Mouse (Mus musculus) adipocyte (in vitro differentiated cells): Measurements from ENCODE around the gene Map3k4.
"Not testable (repeated sequence)": the region's sequence is repeated elsewhere in the genome, so short reads cannot be mapped to it uniquely, and the experiment has no call there.

Experiments used
- DNase-seq: peaks from one replicate; pipeline ENCODE4 v3.0.0-alpha.2; 2016; ENCODE audit warnings: low spot score

The Map3k4 gene

DNA sequence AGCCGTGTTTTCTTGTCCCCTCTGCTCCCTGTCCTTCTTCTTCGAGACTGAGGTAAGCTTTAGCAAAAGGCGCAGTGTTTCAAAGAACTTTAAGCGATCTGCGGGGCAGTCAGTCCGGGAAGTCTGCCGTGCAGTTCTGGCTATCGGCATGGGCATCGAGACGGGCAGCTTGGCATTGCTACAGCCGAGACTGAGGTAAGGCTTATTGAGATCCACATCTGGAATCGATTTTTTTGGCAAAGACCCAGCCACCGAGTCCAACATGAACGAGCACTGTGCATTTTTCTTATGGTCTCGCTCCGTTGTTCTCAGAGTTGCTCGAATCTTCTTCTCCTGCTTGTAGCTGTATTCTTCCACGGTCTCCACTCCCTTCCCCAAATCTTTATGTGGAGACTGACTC is 46.8 kb downstream of the Map3k4 start:
- DNase-seq, result no peak

DNA sequence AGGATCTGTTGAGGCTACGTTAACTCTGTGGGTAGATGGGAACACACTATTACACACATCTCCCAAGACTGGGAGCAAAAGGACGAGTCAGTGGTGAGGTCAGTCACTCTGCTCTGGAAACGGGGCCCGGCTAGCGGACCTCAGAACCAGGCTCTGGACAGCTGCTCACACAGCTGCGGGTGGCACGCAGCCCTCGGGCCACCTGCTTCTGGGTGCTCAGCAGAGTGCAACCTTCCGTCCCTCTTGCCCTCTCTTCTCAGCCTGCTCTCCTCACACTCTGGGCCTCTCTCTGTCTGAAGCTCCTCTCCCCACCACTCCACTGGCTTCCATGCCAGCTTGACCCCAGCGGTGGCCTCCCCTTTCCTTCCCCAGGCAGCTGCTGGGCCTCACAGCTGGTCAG is 50.1 kb downstream of the Map3k4 start:
- no peak for DNase-seq

DNA sequence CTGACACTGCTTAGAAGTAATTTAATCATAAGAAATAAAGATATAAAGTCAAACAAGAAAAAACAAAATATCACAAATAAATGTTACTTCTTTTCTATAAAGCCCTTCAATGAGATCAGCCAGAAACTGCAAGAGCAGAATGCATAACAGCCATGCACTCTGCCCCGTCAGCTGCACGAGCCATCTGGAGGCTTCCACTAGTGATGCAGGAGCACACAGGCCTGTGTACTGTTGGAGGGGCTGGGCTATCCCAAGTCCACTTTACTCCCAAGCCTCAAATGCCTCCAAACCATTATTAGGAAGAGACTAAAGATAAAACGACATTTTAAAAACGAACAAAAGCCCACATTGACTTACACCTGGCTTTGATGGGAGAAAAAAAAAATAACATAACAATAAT is 50.5 kb downstream of the Map3k4 start:
- DNase-seq, result no peak

DNA sequence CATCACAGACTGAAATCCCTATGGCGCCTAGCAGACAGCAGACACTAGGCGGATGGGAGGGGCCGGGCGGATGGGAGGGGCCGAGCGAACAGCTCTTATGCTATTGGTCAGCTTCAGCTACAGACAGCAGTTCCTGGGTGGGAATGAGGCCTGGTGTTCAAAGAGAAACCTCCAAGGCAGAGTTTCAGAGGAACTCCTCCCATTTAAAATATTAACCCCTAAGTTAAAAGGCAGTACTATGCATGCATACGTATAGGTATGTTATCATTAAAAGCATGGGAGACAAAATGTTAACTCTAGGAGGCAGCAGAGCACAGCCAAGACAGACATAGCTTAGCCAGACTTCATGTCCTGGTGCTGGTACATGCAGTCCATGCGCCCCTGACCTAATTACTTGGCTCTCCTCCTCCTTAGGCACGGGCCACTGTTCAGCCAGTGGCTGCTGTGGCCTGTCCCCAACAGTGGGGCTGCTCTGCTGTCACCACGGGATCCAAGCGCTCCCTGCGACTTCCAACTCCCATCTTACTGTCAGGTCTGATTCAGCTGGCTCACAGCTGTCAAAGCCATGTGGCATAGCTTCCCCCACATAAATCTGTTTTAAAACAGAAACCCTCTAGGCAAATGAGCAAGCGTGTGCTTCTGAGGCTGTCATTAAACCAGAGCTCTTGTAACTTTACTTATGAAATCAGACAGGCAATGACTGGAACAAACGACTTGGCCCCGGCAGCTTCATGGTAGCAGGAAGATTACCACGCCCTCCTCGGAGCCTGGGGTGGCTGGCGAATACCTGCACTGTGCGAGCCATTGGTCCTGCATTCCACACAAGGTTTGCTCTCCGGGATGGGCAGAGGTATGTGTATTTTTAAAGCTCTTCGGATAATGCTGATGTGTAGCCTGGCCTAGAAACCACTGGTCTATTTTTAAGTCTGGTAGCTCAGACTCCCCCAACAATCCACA is 52.3 kb downstream of the Map3k4 start:
- peak; percentile 70 for DNase-seq

DNA sequence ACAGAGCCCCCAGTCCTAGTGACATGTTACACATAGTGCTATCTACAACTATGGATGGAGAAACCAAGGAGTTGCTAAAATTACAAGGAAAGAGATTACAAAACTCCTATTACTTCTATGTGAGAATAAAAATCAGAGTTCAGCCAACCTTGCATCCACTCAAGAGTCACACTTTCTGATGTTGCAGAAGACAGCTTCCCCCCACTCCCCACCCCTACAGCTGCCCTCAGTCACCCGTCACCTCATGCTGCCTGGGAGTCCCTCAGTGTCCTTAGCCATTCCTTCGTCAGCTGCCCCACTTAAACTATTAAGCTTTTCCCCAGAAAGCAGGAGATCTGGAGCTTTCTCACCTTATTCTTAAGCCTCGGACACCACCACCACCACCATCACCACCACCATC is 54.3 kb downstream of the Map3k4 start:
- DNase-seq, result no peak

DNA sequence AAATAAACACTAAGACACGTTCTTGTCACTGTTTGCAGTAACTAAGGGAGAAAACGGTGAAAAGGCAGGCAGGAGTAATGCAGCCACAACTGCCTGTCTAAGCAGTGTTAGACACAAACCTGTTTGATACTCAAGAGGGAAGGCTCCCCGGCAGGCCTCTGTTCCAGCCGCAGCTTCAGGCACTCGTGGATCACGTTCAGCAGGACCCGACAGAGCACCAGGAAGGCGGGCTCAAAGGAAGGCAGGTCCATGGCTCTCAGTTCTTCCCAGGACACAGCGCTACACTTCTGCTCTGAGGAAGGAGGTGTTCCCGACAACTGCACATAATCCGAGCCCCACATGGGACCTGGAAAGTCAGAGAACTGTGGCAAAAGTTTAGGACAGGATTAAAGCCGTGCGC is 54.8 kb downstream of the Map3k4 start:
- no peak for DNase-seq

DNA sequence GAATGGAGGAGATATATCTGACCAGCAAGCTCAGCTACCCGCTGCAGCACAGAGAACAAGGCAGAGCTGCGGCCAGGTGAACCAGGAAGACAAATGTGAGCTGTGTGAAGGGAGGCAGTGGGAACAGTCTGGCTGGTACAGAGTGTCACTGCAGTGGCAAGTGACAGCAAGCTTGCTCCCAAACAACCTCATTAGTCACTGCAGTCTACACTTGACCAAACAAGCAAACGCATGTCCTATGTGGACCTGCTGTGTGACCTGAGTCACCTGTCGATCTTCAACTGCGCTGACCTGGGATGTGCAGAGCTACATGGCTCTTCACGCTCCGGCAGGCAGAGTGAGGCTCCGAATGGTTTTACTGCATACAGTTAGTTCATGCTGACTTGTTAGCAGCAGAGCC is 55.7 kb downstream of the Map3k4 start:
- DNase-seq, result no peak

DNA sequence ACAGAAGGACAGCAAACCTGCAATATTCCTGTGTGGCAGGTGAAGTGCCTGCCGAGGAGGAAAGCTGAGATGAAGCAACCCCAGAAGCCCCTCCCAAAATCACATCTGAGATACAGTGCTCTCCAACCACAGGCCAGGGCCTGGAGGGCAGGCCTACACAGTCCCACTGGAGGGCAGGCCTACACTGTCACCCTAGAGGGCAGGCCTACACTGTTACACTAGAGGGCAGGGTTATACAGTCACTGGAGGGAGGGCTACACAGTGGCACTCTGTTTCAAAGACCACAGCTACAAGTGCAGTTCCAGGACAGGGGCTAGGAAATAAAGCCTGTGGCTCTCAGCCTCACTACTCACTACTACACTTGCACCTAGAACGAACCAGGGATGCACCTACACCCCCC is 56.7 kb downstream of the Map3k4 start:
- peak; percentile 12 for DNase-seq

DNA sequence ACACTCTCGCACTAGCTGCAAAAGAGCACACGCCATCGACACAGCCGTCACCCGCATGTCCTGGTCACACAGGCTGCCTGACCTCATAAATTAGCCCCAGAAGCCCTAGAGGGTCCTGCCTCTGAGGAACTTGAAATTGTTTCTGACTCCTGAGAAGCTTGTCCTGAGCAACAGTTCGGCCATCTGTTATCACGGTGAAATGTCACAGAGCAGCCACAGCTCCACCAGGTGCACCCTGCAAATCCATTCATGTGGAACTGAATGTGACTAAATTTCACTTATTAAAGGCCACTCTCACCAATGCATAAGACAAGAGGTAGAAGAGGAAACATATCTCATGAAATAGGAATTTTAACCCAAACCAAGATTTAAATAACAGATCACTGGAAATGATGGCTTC is 57.2 kb downstream of the Map3k4 start:
- no peak for DNase-seq

DNA sequence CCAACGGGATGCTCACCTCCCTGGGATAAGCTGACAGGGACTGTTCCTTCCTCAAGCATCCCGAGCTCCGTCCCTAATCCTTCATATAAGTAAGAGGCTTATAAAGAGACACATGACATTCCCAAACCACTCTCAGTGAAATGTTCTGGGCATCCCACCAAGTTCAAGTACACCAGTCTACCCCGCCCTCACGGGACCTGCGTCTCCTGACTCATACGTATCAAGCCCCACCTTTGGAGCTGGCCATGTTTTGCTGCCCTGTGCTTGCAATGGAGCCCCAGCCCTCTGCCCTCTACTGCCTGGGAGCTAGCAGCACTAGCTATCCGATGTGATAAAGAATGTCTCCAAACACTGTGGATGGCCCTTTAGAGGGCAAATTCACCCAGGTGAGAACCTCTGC is 58.6 kb downstream of the Map3k4 start:
- no peak for DNase-seq

DNA sequence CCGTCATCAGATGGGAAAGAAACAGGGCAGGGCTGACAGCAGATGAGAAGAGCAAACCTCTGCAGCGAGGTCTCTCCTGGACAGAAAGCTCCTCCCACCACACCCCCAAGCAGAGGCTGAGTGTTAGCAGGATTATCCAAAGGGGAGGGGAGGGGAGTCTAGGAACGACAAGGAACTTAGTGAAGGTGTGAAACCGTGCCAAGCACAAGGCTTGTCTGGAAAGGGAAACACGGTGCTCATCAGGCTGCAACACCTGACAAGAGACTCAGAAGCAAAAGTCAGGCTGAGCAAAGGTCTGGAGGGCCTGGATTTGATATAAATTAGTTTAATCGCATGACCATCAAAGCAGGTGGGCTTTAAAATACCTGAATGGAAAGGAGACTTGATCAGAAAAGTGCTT is 60.1 kb downstream of the Map3k4 start:
- no peak for DNase-seq

DNA sequence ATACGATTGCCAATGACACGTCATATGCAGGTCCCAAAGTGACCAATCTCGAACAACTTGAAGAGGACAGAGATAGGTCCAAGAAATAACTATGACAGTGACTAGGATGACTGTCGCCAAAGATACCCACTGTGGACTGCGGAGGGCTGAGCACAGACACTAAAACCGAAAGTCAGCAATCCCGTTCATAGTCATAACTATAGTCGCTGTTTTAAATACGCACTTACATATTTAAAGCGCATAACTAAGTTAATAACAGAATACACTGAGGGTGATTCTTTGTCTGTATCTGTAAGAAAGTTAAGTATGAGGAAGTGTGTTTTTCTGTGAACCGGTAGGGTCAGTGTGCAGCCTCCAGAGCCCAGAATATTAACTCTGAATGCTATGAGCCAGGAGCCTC is 62.5 kb downstream of the Map3k4 start:
- DNase-seq, result no peak

DNA sequence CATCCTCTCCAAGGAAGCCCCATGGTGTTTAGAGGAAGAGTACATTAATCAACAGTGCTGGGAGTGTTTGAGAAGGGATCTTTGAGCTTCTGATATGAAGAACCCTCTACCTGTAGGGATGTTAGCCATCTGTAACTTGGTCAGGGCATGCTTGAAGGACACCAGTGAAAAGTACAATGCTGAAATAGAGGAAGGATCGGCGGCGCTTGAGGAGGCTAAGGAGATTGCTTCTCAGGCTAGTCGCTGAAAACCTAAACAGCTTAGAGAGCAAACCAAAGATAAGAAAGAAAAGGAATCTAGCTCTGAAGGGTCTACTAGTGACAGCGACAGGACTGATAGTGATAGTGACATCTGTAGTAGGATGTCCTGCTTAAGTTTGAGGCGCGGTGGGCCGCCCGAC is 68.0 kb downstream of the Map3k4 start:
- no peak for DNase-seq

DNA sequence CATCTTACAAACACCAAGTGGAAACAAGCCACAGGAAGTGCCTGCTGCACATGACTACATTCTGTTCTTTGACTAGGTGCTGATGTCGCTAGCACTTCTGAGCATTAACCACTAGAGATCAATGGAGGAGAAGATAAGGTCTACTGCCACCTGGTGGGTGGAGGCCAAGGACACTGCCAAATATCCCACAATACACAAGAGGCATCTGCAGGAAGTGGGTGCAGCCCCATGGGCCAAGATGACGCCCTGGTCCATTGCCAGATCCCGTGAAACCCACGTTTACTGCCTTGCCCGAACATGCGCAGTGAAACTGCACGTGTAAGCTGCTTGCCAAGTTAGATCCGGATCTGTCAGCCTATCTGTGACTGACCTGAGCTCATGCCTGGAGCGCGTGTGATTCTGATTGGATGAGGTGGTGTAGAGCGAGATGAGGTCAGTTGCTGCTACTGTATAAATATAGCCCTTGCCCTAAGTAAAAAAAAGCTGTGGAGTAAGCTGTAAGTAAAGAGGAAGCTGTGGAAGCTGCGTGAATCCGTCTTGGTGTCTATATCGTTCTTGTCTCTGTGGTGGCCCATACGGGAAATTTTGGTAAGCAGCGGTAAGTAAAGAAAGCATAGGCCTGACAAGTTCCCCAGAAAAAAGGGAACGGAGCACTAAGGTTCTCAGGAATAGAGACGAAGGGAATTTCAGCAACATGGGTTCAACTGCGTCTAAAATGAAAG is 68.7 kb downstream of the Map3k4 start:
- peak; percentile 16 for DNase-seq

DNA sequence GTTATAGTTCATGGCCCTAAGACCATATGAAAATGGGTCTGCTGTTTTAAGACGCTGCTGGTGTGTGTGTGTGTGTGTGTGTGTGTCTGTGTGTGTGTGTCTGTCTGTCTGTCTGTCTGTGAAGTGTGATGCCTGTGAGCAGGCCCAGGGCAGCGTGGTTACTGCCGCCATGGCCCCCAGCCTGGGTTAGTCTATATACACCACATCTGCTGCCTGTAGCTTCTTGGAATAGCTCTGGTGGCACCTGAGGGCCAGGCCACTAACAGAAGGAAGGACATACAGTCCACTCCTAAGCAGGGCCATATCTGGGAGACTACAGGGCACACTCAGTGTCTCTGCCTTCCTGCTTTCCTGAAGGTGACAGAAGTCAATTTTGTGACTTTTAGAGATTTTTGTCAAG is 77.9 kb downstream of the Map3k4 start:
- DNase-seq, result no peak

DNA sequence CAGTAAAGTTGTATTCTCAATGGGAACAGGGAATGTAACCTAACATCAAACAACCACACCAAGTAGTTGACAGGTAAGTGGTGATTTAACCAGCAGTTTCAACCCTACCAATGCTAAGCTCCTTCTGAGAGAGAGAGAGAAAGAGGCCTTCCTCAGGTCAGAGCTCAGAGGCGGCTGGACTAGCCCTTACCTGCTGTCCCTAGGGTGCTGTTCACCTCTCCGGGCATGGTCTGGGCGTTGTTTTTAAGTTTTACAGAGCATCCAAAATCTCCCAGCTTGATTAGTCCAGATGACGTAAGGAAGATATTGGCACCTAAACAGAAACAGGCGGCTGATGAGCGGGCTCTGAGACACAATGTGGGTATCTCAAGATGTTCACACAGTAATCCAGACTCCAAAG is 85.9 kb downstream of the Map3k4 start:
- no peak for DNase-seq

DNA sequence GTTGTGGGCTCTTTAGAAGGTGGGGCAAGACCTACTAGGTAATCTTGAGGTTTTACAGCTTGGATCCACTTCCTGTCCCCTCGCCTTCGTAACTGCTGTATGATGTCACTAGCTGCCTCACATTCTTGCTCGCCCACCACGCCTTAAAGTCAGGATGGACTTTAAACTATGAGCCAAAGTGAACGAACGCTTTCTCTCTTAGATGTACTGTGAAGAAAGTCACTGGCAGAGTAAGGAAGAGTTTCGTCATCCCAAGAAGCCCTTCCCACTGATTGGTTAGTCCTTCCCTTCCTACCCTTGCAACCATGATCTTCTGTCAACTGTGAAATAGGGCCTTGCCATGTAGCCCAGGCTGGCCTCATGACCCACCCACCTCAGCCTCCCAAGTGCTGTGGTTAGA is 87.5 kb downstream of the Map3k4 start:
- no peak for DNase-seq

DNA sequence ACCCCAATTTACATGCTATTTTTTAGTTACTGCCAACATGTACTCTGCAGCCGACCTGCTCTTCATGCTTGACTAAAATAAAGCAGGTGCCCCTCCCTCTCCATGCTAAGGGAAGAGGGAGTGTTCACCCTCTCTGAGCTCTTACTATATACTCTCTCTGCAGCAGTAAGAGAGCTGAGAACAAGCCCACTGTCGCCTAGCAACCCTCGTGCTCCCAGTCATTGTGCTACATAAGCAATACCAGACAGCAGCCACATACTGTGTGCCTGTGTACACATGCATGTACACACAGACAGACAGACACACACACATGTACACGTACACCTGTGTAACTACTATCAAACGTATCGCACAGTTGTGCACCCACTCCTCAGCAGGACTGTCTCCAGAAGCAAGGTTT is 88.4 kb downstream of the Map3k4 start:
- no peak for DNase-seq

DNA sequence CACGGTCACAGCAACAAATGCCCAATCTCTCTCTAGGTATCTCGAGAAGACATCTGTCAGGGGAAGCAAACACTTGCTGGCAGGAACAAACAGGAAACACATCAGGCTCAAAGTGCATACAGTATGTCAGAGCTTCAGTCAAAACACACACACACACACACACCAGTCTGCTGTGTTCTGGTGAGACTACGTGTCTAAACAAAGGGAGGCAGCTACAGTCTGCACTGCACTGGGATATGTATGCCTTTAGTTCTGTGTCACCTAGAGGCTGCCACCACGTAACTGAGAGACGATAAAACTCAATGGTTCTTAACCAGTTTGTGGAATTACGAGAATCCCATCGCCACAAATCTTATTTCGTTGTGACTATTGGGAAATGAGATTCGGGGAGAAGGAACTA is 88.8 kb downstream of the Map3k4 start:
- no peak for DNase-seq

DNA sequence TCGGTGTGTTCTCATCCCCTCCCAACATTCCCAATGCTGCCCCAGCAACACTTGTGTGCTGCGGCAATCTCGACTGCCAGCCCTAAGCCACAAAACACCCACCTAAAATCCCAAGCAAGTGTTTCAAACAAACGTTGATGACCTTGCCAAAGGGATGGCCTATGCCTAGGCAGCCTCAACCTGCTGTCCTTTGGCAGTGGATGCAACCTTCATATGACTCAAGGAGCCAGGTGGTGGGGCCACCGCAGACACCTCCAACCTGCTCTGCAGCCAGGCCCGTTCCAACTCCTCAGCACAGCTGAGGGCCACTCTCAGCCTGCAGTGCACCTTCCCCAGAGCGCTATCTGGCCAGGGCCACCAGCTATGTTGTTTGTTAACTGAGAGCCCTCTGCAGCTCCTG is 90.1 kb downstream of the Map3k4 start:
- DNase-seq, result no peak

DNA sequence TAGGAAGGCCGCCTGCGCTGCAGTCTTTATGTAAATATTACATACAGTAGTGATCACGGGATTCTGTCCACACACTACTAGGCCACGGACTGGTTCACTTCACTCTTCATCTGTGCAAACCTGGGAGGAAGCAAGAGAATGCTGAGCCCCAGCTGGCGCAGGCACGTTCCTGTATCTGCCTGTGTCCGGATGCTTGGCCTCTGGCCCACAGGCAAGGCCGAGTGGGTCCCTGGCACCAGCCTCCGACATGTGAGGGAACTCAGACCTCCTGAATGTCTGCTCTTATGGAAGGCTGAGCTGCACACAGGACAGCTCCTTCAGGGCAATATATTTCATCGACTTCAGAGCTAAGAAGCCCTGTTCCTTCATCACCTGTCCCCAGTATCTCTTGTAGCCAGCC is 90.6 kb downstream of the Map3k4 start:
- DNase-seq, result no peak

DNA sequence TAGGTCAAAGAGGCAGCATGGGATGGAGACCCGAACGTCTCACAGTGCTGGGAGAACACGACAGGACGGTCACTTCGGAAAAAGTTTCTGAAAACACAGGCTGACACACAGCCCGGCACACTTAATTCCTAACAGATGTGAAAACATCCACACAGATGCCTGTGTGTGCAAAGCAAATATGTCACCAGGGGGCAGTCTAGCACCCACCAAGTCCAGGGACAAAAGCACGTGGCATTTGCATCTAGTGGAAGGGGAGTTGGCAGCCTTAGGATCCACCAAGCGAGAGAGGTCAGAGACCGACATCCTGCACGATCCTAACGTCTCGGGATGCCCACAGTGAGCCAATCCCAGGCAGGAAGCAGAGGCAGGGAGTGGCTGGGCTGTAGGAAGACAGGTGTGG is 92.0 kb downstream of the Map3k4 start:
- peak; percentile 65 for DNase-seq

DNA sequence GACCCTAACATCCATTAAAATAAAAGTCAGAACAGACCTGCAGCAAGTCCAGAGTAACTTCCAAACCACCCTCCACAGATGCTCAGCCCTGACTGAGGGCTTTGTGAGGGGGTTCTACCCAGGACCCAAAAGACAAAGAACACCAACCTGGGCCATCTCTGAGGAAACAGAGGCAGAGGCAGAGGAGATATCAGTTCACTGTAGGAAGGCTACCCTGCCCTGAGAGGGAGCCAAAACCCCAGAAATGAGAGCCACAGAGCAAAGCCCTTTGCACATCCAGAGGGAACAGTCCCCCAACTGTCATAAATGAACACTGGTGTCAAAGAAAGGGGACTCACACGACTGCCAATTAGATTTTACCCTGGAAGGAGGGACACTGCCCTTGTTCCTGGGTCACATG is 93.4 kb downstream of the Map3k4 start:
- DNase-seq, result no peak

DNA sequence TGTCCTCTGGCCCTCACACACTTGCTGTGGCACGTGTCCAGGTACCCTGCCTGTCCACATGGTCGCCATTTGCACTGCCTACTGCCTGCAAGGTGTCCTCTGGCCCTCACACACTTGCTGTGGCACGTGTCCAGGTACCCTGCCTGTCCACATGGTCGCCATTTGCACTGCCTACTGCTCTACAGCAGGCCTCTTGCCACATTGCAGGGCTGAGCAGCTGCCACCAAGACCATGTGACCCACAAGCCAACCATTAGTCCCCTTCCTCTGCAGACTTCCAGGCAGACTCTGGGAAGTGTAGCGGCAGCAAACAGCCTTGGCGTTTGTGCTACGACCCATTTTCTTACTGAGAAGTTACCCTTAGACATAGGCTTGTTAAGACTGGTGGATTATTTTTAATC is 94.0 kb downstream of the Map3k4 start:
- DNase-seq, result not testable (repeated sequence)
